Mouse (Mus musculus) olfactory bulb, adult 2 months (tissue): ENCODE measurements around the gene Nbeal2. TPM values are rescaled to one million over a fixed set of nuclear protein-coding genes. Genes with fewer than 3 reads are reported as not detected.

Experiments used
- H3K27ac ChIP-seq: fragments of 200-500 bp; 2 replicates; pipeline ENCODE4 v1.5.1; 2012; ENCODE audit warnings: low read depth, low read length; ENCODE audit not compliant: insufficient read depth
- H3K4me1 ChIP-seq: fragments of 200-500 bp; 2 replicates; pipeline ENCODE4 v1.6.1; 2012; ENCODE audit warnings: low read length; ENCODE audit not compliant: control insufficient read depth, insufficient read depth
- H3K4me3 ChIP-seq: fragments of 200-500 bp; 2 replicates; pipeline ENCODE4 v1.5.1; 2012; ENCODE audit warnings: mild to moderate bottlenecking, low read depth, low read length, moderate library complexity; ENCODE audit not compliant: insufficient read depth
- CTCF ChIP-seq: fragments of 200-500 bp; IDR thresholded peaks from 2 replicates; pipeline ENCODE4 v1.5.1; 2012; ENCODE audit warnings: low read depth, mild to moderate bottlenecking, low read length, moderate library complexity; ENCODE audit not compliant: insufficient read depth
- POLR2A ChIP-seq: fragments of 200-500 bp; IDR thresholded peaks from 2 replicates; pipeline ENCODE4 v1.6.1; 2012; ENCODE audit warnings: mild to moderate bottlenecking, low read depth, low read length, moderate library complexity; ENCODE audit not compliant: insufficient read depth
- WGBS: fragments of 180-500 bp; shearing (Covaris S2); methylation state at CpG from one replicate; pipeline ENCODE4 v1.1.7; 2018; 5-methylcytosine and 5-hydroxymethylcytosine counted together
- polyA plus RNA-seq: library from polyadenylated mRNA; stranded (reverse); fragments of >200 nt; gene quantifications from 2 replicates; pipeline ENCODE4 v1.2.4, GENCODE M21; 2012; ENCODE audit warnings: low replicate concordance; ENCODE audit not compliant: missing spikeins, insufficient read depth, insufficient read length

The Nbeal2 gene
- polyA plus RNA-seq, 1 experiment: not detected

DNA sequence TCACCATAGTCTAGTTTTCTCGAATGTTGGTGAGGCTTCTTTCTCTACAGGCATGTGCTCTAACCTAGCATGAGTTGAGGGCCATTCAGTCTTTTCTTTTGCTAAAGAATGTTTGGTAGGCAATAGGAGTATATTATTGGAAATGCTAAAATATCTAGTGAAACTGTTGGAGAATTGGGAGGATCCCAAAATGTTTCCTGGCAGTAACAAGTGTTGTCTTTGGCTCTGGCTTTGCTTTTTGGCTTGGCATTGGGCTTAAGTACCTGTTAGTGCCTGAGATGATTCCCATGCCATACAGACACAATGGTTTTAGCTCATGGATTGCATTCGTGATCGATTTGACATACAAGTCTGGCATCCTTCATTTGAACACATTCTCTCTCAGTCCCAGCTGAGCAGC lies 42.5 kb downstream of the Nbeal2 start:
- TF ChIP-seq POLR2A: no peak
- no peak for TF ChIP-seq CTCF
- Histone ChIP-seq H3K4me3 (no peak overlapping the region), H3K27ac (no peak overlapping the region), H3K4me1 (no peaks in the 10 kb centered on the region)
- WGBS: 67% methylated on average over 3 of the region's 3 CpGs

DNA sequence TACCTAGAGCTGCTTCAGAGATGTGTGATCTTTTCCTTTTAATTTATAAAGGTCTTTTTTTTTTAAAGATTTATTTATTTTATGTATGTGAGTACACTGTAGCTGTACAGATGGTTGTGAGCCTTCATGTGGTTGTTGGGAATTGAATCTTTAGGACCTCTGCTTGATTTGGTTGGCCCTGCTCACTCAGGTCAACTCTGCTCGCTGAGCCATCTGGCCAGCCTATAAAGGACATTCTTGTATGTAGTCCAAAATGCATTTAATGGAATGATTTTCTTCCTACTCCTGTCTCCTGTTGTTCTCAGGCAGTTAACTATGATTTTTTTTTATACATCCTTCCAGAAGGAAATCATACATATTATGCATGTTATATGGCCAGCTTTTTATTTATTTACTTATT lies 70.4 kb downstream of the Nbeal2 start:
- TF ChIP-seq CTCF: no peak
- TF ChIP-seq POLR2A: no peak
- Histone ChIP-seq H3K4me1 (no peaks in the 10 kb centered on the region), H3K4me3 (no peak overlapping the region), H3K27ac (no peak overlapping the region)
- WGBS: 60% methylated on average over 1 of the region's 1 CpGs

DNA sequence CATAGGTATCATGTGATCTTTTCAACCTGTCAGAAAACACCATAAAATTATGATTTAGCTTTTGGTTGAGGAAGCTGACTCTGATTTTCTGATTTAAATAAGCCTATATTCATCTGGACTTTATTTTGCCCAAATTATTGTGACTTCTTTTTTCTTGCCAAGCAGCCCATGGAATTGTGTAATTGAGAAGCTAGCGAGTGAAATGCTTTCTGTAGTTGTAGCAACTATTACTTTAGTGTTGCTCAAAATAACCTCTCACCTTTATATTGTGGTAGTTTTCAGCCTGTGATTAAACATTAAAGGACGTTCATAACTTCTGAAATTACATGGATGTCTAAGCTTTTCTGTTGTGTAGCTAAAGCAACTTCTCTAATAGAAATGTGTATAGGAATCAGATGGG lies 71.8 kb downstream of the Nbeal2 start:
- Histone ChIP-seq H3K4me1 (no peaks in the 10 kb centered on the region), H3K4me3 (no peak overlapping the region), H3K27ac (no peak overlapping the region)
- 65% methylated on average over 2 of the region's 2 CpGs for WGBS
- no peak for TF ChIP-seq CTCF
- TF ChIP-seq POLR2A: no peak

Other genes starting within 250 kb of the Nbeal2 start
- not detected in 2 replicates for gene Ptpn23, start 245.9 kb downstream of the Nbeal2 start, polyA plus RNA-seq
- not detected in 2 replicates for gene Ngp, start 234.4 kb downstream of the Nbeal2 start, polyA plus RNA-seq
- not detected in 2 replicates for gene Klhl18, start 177.5 kb downstream of the Nbeal2 start, polyA plus RNA-seq
- not detected in 2 replicates for gene Kif9, start 177.2 kb downstream of the Nbeal2 start, polyA plus RNA-seq
- 420 TPM in 1 of 2 replicates, not detected in the other for gene Setd2, start 121.6 kb downstream of the Nbeal2 start, polyA plus RNA-seq
- gene Nradd, start 29.7 kb downstream of the Nbeal2 start, polyA plus RNA-seq: not detected in 2 replicates
- not detected in 2 replicates for gene Ccdc12, start 2.3 kb upstream of the Nbeal2 start, polyA plus RNA-seq
- not detected in 2 replicates for gene Myl3, start 87.7 kb upstream of the Nbeal2 start, polyA plus RNA-seq
- gene Pth1r, start 93.0 kb upstream of the Nbeal2 start, polyA plus RNA-seq: not detected in 2 replicates
- not detected in 2 replicates for gene Prss42, start 144.0 kb upstream of the Nbeal2 start, polyA plus RNA-seq
- gene Prss44, start 159.8 kb upstream of the Nbeal2 start, polyA plus RNA-seq: not detected in 2 replicates
- not detected in 2 replicates for gene Prss43, start 172.5 kb upstream of the Nbeal2 start, polyA plus RNA-seq
- not detected in 2 replicates for gene Prss45, start 180.4 kb upstream of the Nbeal2 start, polyA plus RNA-seq
- not detected in 2 replicates for gene Prss46, start 190.3 kb upstream of the Nbeal2 start, polyA plus RNA-seq
- gene Prss50, start 203.8 kb upstream of the Nbeal2 start, polyA plus RNA-seq: not detected in 2 replicates
- gene Als2cl, start 225.7 kb upstream of the Nbeal2 start, polyA plus RNA-seq: not detected in 2 replicates
- not detected in 2 replicates for gene Tmie, start 226.0 kb upstream of the Nbeal2 start, polyA plus RNA-seq